Mouse (Mus musculus) lung, adult 2 months (tissue): ENCODE measurements around the gene Dnajc11.
A peak's percentile ranks its signal among the peaks of the same experiment; 100 is the strongest.

Experiments used
- CTCF ChIP-seq: fragments of 200-500 bp; IDR thresholded peaks from 2 replicates; pipeline ENCODE4 v1.5.1; 2011; ENCODE audit warnings: mild to moderate bottlenecking, low read length, control low read depth; ENCODE audit not compliant: insufficient read depth
- POLR2A ChIP-seq: fragments of 200-500 bp; IDR thresholded peaks from 2 replicates; pipeline ENCODE4 v1.6.1; 2011; ENCODE audit warnings: low read depth, mild to moderate bottlenecking, control low read depth, low read length, borderline replicate concordance; ENCODE audit errors: extremely low read depth

GRCm38 (mm10) chr4:151972221-151972967 lies 38.9 kb downstream of the Dnajc11 start:
- TF ChIP-seq CTCF (peak; percentile 72), POLR2A (no peak)
